Mouse (Mus musculus): ENCODE measurements around the gene Usp48.

Gene Usp48

DNA sequence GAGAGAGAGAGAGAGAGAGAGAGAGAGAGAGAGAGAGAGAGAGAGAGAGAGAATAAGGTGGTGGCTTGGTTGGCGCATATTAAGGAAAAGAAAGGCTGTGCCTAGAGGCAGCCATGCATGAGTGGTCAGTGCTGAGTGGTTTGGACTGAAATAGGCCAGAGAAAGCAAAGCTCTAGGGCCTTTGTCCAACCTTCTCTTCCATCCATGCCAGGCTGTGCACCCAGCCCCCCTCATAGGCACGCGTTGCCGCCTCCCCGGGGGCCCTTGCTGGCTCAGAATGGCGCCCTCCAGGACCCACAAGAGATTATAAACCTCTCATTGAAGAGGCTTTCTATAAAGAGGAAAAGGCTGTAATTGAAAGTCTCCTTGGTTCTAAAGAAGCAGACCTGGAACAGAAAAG lies 68.0 kb downstream of the Usp48 start:
- DNase-seq (ENCODE audit: low spot score) = no peak

DNA sequence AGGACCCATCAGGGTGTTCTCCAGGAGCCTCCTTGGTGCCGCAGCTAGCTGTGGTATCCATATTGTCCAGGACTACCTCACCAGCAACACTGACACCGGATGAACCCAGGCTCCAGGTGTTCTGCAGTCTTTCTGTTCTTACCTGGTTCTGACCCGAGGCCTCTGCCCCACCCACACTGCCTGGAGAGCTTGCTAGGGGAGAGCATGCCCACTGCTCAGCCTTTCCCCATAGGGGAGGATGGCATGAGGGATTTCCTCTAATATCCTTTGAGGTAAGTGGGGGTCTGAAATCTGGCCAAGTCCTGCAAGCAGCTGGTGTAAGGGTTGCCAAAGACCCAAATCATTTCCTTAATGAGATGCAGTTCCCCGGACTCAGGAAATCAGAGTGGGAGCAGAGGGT lies 69.9 kb downstream of the Usp48 start:
- no peak for DNase-seq (ENCODE audit: low spot score)

DNA sequence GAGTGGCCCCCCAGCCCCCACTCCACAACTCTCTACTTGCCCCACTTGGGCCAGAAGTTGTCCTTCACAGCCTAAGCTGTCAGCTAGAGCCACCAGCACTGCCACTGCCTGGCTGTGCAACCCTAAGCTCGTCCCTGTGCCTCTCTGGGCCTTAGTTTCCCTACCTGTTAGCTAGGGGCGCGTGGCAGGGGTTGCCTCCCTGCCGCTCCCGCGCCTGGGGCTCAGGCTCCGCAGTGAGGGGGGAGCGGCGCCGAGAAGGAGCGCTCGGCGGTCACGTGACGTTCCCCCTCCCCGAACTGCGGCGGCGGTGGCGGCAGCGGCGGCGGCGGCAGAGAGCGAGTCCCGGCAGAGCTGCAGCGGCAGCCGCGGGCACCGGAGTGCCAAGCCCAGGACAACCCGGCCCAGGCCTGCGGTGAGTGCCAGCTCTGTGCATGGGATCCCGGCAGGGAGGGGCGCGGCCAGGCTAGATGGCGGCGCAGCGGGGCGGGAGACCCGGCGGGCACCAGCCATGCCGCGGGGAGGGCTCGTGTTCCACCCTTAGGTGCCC lies 71.0 kb downstream of the Usp48 start, which contains the start of gene Rap1gap:
Gene Rap1gap (plus strand): TSS at position 294 of the 547 bp plus-strand sequence.
- peak; percentile 60 for DNase-seq (ENCODE audit: low spot score)

DNA sequence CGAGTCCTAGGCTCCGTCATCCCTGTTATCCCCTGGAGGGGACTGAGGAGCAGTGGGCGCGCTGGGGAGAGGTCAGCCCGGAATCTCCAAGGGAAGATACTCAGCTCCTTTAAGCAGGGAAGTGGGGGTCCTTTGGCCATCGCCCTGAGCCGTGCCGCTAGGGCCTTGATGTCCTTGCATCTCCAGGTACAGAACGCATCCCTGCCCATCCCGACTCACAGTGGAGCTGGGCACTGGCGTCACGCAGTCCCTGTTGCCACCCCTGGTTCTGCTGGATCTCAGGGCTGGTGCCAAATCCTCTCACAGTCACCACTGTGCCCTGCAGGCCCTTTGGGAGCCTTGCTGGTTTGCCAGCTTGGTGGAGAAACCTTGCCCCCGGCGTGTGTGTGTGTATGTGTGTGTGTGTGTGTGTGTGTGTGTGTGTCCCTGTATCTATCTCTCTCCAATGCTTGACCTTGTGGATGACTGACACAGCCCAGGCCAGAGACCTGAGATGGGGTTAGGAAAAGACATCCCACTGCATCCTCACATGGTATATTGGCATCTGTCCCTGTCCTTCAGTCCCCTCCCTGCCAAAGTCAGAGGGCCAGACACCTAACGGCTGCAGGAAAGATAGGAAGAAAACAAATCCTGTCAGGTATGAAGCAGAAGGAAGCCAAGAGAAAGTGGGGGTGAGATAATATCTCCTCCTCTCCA lies 71.6 kb downstream of the Usp48 start:
- peak; percentile 56 for DNase-seq (ENCODE audit: low spot score)

DNA sequence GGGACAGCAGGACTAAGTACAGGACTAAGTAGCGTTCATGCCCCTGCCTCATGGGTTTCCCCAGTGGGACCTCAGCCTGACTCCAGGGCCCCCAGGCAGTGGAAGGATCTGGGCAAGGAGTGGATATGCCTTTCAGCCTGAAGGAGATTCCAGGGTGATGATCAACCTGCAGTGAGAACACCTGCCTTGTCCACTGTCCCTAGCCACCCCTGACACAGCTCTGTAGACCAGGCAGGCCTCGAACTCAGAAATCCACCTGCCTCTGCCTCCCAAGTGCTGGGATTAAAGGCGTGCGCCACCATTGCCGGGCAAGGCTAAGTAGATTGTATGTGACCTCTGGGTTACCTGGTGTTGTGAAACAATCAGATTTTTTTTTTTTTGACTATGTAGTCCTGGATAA lies 72.2 kb downstream of the Usp48 start:
- DNase-seq (ENCODE audit: low spot score) = no peak

DNA sequence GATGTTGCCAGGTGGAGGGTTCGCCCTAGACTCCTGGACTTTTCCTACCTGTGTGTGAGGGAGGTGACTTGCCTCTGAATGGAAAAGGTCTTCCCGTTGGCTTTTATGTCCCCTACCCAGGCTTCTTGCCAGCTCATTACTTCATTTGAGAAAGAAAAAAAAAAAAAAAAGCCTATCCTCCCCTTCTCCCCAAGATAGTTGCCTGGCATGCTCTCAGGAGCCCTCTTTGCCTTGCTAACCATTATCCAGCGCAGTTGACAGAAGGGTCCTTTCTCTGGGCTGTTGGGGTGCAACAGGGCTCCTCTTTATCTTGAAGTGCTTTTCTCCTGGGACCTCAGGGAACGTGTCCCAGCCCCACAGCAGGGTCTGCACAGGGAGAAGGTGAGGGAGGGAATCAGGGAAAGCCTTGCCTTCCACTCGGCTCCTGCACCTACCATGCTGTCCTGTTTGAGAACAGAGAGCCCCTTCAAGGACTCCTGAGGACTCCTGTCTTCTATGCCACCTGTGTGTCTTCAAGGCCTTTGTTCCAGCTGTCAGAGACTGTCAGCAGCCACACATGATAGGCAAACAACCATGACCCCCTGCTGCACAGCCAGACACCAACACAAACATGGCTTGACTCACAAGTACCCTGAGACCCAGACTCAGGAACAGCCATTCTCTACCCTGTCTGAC lies 72.9 kb downstream of the Usp48 start:
- DNase-seq (ENCODE audit: low spot score) = no peak

DNA sequence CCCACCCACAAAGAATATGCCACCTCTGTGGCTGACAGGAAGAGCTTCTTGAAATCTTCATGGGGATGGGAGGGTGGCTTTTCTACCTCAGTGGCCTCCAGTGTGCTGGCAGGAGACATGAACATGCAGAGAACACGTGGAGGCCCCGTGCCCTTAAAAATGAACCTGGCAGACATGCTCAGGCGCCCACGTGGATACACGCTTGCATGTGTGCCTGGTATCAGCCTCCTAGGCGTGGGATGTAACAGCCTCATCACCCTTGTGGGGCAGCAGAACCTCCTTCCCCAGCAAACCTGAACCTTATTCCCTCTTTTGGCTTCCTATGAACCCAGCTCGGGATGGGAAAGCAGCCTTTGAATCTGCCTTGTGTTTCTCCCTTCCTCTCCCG lies 73.4 kb downstream of the Usp48 start:
- DNase-seq (ENCODE audit: low spot score) = no peak

DNA sequence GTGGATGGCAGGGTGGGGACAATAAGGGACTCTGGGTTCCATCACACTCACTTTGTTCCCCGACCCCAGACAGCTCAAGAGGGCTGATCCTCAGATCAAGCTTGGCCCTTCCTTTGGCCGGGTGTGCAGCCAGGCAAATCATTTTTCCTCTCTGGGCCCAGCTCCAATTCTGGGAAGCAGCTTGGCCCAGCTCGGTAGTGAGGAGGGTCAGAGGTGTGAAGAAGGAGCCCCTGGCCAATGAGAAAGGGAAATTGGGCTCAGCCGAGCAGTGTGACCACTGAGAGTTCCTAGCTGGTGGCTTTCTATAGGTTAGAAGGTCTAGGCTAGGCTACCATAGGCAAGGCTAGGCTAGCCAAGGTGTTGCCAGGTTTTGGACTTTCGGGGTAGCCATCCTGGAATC lies 74.2 kb downstream of the Usp48 start:
- peak; percentile 34 for DNase-seq (ENCODE audit: low spot score)

DNA sequence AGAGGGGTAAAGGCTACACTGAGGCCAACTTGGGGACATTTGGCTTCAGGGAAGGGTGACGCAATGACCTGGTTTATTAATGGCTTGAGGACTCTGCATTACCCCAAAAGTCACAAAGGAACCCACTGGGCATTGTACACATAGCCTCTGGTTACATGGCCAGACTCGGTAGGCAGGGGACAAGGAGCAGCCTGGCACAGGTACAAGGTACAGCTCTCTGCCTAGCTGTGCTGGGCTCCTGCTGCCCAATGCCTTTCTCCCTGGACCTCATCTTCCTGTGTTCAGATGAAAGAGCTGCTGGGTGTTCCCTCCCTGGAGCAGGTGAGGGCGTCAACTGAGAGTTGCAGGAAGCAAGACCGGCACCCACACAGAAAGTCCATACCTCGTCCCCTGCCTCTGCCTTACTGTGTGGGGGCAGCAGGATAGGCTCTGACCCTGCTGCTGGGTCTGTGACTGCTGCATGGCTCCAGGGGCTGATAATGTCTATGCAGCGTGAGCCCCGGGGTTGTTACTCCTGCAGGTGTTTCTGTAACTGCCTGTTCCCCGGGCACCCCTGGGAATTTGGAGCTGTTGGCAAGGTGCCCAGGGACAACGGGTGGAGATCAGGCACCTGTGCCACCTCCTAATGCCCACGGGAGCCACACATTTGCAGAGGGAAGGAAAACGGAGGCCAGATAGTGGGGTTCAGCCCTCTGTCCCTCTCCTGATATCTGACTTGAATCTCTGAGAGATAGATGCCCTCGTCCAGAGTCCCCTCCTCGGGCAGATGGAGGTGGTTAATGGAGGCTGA lies 78.4 kb downstream of the Usp48 start:
- no peak for DNase-seq (ENCODE audit: low spot score)

DNA sequence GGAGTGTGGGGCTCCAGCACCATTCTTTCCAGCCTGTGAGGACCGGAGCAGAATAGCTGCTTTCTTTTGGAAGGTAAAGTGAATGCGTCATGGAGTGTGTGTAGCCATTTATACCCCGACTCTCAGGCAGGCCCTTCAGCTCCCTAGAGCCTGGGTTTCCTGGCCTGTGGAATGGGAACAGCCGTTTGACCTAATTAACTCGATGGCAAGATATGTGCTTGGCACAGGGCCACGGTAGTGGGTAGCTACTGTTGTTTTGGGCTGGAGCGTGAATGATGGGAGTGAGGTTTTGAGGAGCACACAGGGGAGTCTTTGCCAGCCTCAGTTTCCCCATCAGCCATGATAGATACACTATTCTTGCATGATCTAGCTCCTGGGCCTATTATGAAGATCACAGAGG lies 82.0 kb downstream of the Usp48 start:
- DNase-seq (ENCODE audit: low spot score) = peak; percentile 72

DNA sequence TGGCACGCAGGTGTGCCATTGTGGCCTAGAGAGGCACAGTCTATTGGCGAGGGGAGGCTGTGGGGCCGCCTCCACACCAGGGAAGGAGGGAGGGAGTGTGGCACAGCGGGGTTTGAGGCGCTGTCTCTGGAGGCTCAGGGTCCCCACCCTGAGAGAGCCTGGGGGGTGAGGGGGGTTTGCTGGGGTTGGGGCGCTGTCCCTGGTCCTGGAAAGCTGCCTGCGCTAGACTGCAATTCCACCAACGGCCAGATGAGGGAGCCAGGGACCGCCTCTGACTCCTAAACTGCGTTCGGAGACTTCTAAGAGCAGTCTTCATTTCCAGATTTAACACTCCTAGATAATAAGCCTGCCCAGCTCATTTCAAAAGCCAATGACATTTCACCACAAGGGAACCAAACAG lies 82.5 kb downstream of the Usp48 start:
- DNase-seq (ENCODE audit: low spot score) = peak; percentile 80

DNA sequence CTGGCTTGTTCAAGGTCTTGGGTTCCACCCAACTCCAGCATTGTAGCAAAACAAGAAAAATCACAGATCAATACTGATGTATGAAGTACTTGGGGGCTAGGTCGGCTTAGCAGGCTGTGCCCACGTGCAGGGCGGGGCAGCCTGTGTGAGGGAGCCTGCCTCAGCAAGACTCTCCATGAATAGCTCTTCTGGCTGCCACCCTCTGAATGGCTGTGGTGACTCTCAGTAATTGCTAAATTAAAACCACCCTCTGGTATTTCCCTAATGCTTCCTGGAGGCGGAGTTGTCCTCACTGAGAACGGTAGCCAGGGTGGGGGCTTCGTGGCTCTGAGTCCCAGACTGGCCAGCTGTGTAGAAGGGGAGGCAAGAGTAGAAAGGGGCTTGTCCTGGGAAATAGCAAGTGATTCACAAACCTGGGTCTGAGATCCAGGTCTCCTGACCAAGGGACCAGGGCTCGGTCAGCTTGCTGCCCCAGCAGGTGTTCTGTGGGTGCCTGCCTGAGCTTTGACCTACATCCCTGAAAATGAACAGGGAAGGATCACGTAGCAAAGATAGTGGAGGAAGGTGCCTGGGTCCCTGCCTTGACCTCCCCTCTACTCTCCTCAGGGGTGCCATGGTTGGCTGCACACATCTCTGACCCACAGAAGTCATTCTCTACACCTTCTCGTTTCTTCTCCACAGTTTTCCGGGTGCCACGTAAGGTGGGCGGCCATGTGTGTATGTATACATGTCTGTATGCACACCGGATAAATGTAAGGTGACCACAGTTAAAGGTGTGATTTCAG lies 83.3 kb downstream of the Usp48 start:
- DNase-seq (ENCODE audit: low spot score) = no peak

DNA sequence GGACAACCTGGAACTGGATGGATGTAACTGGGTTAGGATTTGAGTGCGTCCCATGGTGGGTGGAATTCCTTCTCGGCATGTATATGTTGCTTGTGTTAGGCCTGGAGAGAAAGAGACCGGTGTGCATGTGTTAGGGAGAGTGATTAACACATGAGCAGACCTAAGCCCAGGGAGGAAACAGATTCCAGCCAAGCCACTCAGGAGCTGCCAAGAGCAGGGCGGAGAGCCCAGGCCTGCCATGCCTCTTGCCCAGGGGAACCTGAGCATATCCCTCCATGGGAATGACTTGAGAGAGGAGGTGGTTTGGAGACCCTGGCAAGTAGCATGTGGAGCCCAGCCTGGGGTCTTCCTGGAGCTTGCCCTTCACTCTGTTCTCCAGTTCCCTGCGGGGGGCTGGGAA lies 84.4 kb downstream of the Usp48 start:
- no peak for DNase-seq (ENCODE audit: low spot score)

DNA sequence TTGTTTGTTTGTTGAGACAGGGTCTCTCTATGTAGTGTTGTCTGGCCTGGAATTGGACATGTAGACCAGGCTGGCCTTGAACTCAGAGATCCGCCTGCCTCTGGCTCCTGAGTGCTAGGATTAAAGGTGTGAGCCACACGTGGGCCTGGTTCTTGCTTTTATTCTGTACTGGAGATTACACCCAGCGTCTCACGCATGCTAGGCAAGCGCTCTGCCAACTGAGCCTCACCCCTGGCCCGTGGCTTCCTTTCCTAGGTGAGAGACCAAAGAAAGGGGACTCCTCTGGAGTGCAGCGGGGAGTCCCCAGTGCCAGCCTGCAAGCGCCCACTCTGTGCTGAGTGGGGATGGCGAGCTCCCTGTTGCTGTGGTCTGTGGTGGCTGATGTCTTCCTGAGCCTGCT lies 85.0 kb downstream of the Usp48 start:
- DNase-seq (ENCODE audit: low spot score) = no peak

DNA sequence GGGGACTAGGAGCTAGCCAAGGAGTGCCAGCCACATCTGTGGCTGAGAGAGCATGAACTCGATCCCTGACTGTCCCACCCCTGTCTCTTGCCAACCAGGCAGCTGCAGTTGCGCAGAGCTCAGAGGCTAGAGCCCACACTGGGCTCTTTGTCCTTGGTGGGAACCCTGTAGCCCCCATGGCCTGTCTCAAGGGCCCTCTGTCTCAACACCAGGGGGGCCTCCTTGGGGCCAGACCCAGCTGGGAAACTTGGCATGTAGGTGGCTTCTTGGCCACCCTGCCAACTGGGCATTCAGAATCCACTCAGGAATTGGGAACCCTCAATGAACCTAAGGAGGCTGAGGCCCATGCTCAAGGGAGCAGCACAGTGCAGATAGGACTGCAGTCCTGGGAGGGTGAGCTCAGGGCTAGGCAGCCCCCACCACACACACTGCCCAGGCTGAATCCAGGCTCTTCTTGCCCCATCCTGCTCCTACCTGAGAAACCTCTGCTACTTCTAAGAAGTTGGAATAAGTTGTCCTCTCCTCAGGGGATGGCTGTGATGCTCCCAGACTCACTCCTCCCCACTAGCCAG lies 86.5 kb downstream of the Usp48 start:
- DNase-seq (ENCODE audit: low spot score) = no peak

DNA sequence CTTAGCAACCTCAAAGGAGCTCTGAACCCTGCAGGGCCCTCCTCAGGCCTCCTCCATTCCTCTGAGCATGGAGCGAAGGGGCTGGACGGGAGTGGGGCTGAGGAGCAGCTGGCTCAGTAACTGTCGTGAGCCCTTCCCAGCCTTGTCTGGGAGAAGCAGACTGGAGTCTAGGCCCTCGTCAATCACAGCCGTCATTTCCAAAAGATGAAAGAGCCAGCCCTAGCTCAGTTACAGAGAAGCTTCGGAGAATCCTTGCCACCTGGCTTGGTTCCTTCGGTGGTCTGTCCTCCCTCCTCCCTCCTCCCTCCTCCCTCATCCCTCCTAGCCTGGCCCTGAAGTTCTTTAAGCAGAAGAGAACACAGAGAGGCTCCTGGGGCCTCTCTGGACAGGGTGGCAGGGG lies 87.2 kb downstream of the Usp48 start:
- DNase-seq (ENCODE audit: low spot score) = no peak

DNA sequence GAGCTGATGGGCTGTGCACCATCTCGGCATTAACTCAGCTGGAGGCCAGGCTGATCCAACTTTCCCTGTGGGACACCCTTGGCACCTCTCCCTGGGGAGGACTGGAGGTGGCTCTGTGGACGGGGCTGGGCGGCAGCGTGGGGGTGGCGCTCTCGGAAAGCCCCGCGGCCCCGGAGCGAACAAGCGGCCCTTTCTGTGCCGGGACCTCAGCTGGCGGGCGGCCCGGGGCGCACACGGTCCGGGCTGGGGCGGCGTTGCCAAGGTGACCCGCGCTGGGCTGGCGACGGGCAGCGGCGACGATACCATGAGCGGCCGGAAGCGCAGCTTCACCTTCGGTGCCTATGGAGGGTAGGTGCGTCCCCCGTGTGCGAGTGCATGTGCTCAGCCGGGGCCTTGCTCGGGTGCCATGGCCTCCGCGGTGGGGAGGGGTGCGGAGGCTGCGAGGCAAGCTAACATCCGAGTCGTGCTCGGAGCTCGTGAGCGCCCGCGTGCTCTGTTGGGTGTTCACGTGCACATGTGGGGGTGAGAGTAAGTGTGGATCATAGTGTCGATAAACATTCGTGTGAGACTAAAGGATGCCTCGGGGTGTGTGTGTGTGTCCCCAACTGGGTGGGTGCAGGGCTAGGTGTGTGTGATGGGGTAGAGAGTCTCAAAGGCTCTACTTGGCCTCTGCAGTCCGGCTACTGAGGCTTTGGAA lies 88.0 kb downstream of the Usp48 start:
- peak; percentile 65 for DNase-seq (ENCODE audit: low spot score)

DNA sequence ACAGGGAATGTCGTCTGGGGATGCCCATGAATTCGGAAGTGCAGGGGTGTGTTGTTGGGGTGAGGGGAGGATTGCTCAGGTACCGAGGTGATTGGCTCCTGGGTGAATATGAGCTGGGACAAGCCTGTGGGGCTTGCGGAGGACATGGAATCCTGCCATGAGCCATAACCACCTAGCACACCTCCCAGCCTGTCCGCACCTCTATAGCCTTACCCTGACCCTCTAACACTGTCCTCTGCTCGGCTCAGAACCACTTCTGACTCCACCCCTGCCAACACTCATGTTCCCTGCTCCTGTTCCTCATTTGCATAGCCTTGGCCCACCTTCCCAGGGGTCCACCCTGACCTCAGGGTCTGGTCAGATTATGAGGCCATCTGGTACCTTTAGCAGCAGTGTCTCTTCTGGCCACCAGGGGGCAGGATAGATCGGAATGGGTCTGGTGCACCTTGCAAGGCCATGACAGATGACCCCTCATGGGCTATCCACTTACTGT lies 89.5 kb downstream of the Usp48 start:
- DNase-seq (ENCODE audit: low spot score) = peak; percentile 69

DNA sequence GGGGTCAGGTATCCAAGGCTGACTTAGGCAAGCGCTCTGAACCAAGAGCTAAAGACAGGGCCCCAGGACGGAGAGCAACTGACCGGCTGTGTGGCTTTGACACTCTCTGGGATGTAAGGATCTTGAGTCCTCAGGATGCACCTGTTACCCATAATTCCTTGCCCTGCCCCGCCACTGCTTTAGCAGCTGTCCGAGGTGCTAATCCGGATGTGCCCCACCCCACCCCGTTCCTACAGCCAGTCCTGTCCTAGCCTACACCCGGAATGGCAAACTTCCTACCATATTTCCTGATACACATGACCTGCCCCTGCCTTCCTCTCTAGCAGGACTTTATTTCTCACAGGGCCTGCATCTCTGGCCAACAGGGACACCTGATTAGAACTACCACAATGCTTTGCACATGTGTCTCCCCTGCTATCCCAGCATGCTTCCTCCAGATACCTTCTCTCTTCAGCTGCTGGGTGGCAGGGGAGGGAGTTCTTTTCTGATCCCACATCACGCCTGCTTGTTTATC lies 91.3 kb downstream of the Usp48 start:
- DNase-seq (ENCODE audit: low spot score) = no peak

DNA sequence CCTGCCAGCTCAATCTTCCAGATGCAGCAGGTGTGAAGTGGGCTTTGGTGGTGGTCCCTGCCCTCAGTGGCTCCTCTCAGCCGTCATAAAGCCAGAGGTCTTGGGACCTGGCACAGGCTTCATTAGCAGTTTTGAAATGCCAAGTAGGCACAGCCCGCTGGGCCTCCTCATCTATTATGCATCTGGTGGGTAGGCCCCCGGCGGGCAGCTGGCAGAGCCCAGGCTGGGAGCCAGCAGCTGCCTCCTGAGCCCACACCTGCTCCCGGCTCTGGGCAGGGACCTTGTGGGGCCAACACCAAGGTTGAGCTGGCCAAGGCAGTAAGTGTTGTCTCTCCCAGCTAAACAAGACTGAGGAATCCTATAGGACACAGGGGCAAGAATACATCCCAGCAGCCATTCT lies 92.7 kb downstream of the Usp48 start:
- DNase-seq (ENCODE audit: low spot score) = no peak

Measured in MN1 (cell line).